In the genomic region with DNA sequence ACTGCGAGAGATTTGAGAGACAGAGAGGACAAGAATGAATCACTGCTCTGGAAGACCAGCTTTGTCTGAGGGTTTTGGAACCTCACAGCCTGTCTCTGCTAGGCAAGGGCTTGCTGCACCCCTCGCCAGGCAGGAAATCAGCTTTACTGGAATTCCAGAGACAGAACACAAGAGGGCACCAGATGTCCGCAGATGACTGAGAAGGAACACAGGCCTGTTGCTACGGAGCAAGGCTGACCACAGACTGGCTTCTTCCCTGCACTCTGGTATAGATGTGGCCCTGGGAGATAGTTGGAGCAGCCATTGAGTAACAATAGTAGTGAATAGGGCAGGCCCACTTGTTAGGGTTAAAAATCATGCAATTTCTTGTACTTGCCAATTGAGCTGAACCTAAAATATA, we compare ENCODE assay signal across 9 mouse cellular contexts.
DNase-seq lines count a peak whose midpoint lies in the region; ATAC-seq and TF ChIP-seq lines count a peak whose summit lies in the region.
"Had no signal": no experiment of that assay in that cellular context is flagged by ENCODE, and none has a peak within 500 bp of the region (broad histone marks: within the 10 kb centered on the region; RNA-seq: fewer than 3 reads in every experiment).

No protein-coding gene starts in this region.

- DNase-seq in heart, adult 11 months = peak; percentile 88
- peak; percentile 78 for DNase-seq in embryo, embryonic 11 days
- peak; percentile 41 to 65 for DNase-seq in heart, adult 18-20 months
- DNase-seq in kidney, adult 9 months = peak; percentile 38
- peak; percentile 11 for DNase-seq in naive thymus-derived CD4-positive, alpha-beta T cell, adult 2 months (ENCODE audit: low read depth)

- H3K27me3 ChIP-seq in heart, embryonic 11.5 days (ENCODE audit: control insufficient read depth, insufficient read depth, low read length) = no peaks in the 10 kb centered on the region
- H3K27me3 ChIP-seq in limb, embryonic 13.5 days = no peaks in the 10 kb centered on the region
- no peaks in the 10 kb centered on the region for H3K27me3 ChIP-seq in testis, adult 2 months (ENCODE audit: control insufficient read depth, insufficient read depth, low read length)
- H3K27me3 ChIP-seq: liver, embryonic 15.5 days had no signal

- no peak overlapping the region for H3K9ac ChIP-seq in heart, embryonic 11.5 days (ENCODE audit: low read depth, low read length)
- no peak overlapping the region for H3K9ac ChIP-seq in limb, embryonic 13.5 days
- H3K9ac ChIP-seq: liver, embryonic 15.5 days had no signal

- no peaks in the 10 kb centered on the region for H3K4me1 ChIP-seq in heart, embryonic 11.5 days (ENCODE audit: control insufficient read depth, insufficient read depth, low read length)
- no peaks in the 10 kb centered on the region for H3K4me1 ChIP-seq in limb, embryonic 13.5 days
- H3K4me1 ChIP-seq in testis, adult 2 months (ENCODE audit: control insufficient read depth, insufficient read depth, low read length) = no peaks in the 10 kb centered on the region
- H3K4me1 ChIP-seq: liver, embryonic 15.5 days had no signal

- WGBS in heart, embryonic 11.5 days (ENCODE audit: insufficient replicate concordance) = 33% methylated on average over 4 of the region's 4 CpGs
- 37% methylated on average over 4 of the region's 4 CpGs for WGBS in limb, embryonic 13.5 days

- no peak overlapping the region for H3K4me2 ChIP-seq in heart, embryonic 11.5 days
- H3K4me2 ChIP-seq in limb, embryonic 13.5 days (replicated peaks) = no peak overlapping the region
- H3K4me2 ChIP-seq: liver, embryonic 15.5 days had no signal

- no peak for TF ChIP-seq POLR2A in testis, adult 2 months (IDR thresholded peaks at IDR 0.05; ENCODE audit: control insufficient read depth, low read depth, low read length)

- TF ChIP-seq CTCF in testis, adult 2 months (IDR thresholded peaks at IDR 0.05; ENCODE audit: control insufficient read depth, insufficient read depth, insufficient replicate concordance, low read depth, low read length) = peak; percentile 53; the same call in 1 of the 2 replicates

- ATAC-seq in heart, embryonic 11.5 days (replicated peaks; ENCODE audit: insufficient number of reproducible peaks, low FRiP score, low TSS enrichment) = no peak
- ATAC-seq in limb, embryonic 13.5 days (ENCODE audit: low FRiP score, low read depth) = peak; percentile 64

- no peaks in the 10 kb centered on the region for H3K9me3 ChIP-seq in heart, embryonic 11.5 days (replicated peaks; ENCODE audit: control insufficient read depth, low read length)
- no peaks in the 10 kb centered on the region for H3K9me3 ChIP-seq in limb, embryonic 13.5 days
- H3K9me3 ChIP-seq: liver, embryonic 15.5 days had no signal

- no peak overlapping the region for H3K27ac ChIP-seq in heart, embryonic 11.5 days (ENCODE audit: low read depth, low read length)
- H3K27ac ChIP-seq in limb, embryonic 13.5 days = no peak overlapping the region
- H3K27ac ChIP-seq in testis, adult 2 months (ENCODE audit: control insufficient read depth, insufficient read depth, low read depth, low read length) = no peak overlapping the region
- H3K27ac ChIP-seq: liver, embryonic 15.5 days had no signal

- no peak overlapping the region for H3K4me3 ChIP-seq in heart, embryonic 11.5 days (ENCODE audit: low read depth, low read length)
- no peak overlapping the region for H3K4me3 ChIP-seq in limb, embryonic 13.5 days
- H3K4me3 ChIP-seq in testis, adult 2 months (ENCODE audit: control insufficient read depth, low read depth, low read length) = no peak overlapping the region
- H3K4me3 ChIP-seq: liver, embryonic 15.5 days had no signal

- no peaks in the 10 kb centered on the region; the same call in 1 of the 2 replicates for H3K36me3 ChIP-seq in heart, embryonic 11.5 days (ENCODE audit: control insufficient read depth, insufficient read depth, low read length)
- peaks cover 41% of the 10 kb centered on the region for H3K36me3 ChIP-seq in limb, embryonic 13.5 days
- no peaks in the 10 kb centered on the region; the same call in 1 of the 2 replicates for H3K36me3 ChIP-seq in testis, adult 2 months (ENCODE audit: control insufficient read depth, insufficient read depth, low read length)

Comparison
In these comparisons a context has a peak if more than half of its experiments do, and no peak if none do; other contexts are left out.
1. DNase-seq: peak in every context shown above with its lines; median percentile 88 in heart, adult 11 months; 78 in embryo, embryonic 11 days; 53 in heart, adult 18-20 months; 38 in kidney, adult 9 months; 11 in naive thymus-derived CD4-positive, alpha-beta T cell, adult 2 months.